Mouse (Mus musculus): ENCODE results near the gene Olfr1118. TPM values are rescaled to one million over a fixed set of nuclear protein-coding genes. Genes with fewer than 3 reads are reported as not detected.

The Olfr1118 gene
- polyA plus RNA-seq (2021; fragmentation: Nextera tagmentation), result not detected in 2 replicates
- long read RNA-seq, experiment 1, result 0 reads
- long read RNA-seq, experiment 2, result 0 reads

DNA sequence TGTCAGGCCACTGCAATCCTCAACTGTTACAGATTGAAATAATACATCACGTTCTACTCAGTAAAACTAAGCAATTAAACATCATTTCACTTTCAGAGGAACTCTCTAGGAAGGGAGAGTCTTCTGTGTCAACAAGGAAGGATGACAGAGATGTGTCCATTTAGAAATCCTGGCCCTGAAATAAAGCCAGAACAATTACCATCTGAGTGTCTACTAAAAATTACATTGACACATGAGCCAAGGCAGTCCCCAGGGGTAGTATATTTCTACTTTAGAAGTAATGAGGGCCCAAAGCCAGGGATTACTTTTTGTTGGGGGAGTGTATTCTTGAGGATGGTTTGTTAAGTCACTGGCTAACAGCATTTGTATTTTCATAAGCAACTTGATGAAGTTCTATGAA lies at the start of gene Olfr1118:
Gene Olfr1118 (plus strand): TSS at position 301 of the 400 bp plus-strand sequence.

DNA sequence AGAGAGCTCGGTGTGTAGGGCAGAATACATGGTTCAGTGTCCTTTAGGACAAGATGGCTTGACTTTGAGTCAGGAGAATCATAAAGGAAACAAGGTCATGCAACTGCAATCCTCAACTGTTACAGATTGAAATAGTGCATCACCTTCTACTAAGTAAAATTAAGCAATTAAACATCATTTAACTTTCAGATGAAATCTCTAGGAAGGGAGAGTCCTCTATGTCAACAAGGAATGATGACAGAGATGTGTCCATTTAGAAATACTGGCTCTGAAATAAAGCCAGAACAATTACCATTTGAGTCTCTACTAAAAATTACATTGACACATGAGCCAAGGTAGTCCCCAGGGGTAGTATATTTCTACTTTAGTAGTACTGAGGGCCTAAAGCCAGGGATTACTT lies 40.1 kb upstream of the Olfr1118 start, which contains the start of gene Olfr1116:
Gene Olfr1116 (plus strand): TSS at position 301 of the 400 bp plus-strand sequence.

DNA sequence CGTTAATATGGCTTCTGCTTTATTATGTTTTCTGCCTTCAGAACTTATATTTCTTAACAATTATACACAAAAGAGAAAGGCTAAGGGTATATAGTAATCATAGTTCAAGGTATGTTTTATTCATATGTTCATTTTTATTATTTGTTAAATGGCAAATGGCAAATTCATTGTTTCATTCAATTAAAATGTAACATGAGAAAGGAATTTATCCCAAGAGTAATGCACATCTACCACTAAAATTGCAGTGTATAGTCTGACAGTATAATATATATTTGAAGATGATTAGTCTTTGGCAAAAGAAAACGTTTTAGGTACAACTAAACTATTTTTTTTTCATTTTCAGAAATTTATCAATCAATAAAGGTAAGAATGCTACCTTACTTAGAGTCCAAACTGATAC lies 47.1 kb downstream of the Olfr1118 start, which contains the start of gene Olfr1120:
Gene Olfr1120 (plus strand): TSS at position 301 of the 400 bp plus-strand sequence.

Other genes with a start within 250 kb of the Olfr1118 start
- not detected in 2 replicates for gene Olfr1107, start 231.8 kb upstream of the Olfr1118 start, polyA plus RNA-seq (2021; fragmentation: Nextera tagmentation)
- not detected in 2 replicates for gene Olfr1109, start 211.6 kb upstream of the Olfr1118 start, polyA plus RNA-seq (2021; fragmentation: Nextera tagmentation)
- gene Olfr259, start 193.0 kb upstream of the Olfr1118 start, polyA plus RNA-seq (2021; fragmentation: Nextera tagmentation), result not detected in 2 replicates
- gene Olfr1110, start 167.3 kb upstream of the Olfr1118 start, polyA plus RNA-seq (2021; fragmentation: Nextera tagmentation), result not detected in 2 replicates
- gene Olfr1111, start 155.0 kb upstream of the Olfr1118 start, polyA plus RNA-seq (2021; fragmentation: Nextera tagmentation), result not detected in 2 replicates
- not detected in 2 replicates for gene Olfr1112, start 119.8 kb upstream of the Olfr1118 start, polyA plus RNA-seq (2021; fragmentation: Nextera tagmentation)
- gene Olfr1113, start 98.6 kb upstream of the Olfr1118 start, polyA plus RNA-seq (2021; fragmentation: Nextera tagmentation), result not detected in 2 replicates
- not detected in 2 replicates for gene Olfr1115, start 59.6 kb upstream of the Olfr1118 start, polyA plus RNA-seq (2021; fragmentation: Nextera tagmentation)
- gene Olfr1116, start 40.0 kb upstream of the Olfr1118 start, polyA plus RNA-seq (2021; fragmentation: Nextera tagmentation), result not detected in 2 replicates
- gene Olfr1120, start 47.2 kb downstream of the Olfr1118 start, polyA plus RNA-seq (2021; fragmentation: Nextera tagmentation), result not detected in 2 replicates
- gene Olfr1121, start 62.3 kb downstream of the Olfr1118 start, polyA plus RNA-seq (2021; fragmentation: Nextera tagmentation), result not detected in 2 replicates
- not detected in 2 replicates for gene Olfr1122, start 78.3 kb downstream of the Olfr1118 start, polyA plus RNA-seq (2021; fragmentation: Nextera tagmentation)
- not detected in 2 replicates for gene Olfr1123, start 109.1 kb downstream of the Olfr1118 start, polyA plus RNA-seq (2021; fragmentation: Nextera tagmentation)
- 0.11 TPM in 2 replicates for gene Olfr1124, start 122.7 kb downstream of the Olfr1118 start, polyA plus RNA-seq (2021; fragmentation: Nextera tagmentation)
- not detected in 2 replicates for gene Olfr1126, start 146.4 kb downstream of the Olfr1118 start, polyA plus RNA-seq (2021; fragmentation: Nextera tagmentation)
- not detected in 2 replicates for gene Pramel7, start 189.5 kb downstream of the Olfr1118 start, polyA plus RNA-seq (2021; fragmentation: Nextera tagmentation)
- not detected in 2 replicates for gene Pramel6, start 199.0 kb downstream of the Olfr1118 start, polyA plus RNA-seq (2021; fragmentation: Nextera tagmentation)
- not detected in 2 replicates for gene Olfr153, start 224.2 kb downstream of the Olfr1118 start, polyA plus RNA-seq (2021; fragmentation: Nextera tagmentation)
- not detected in 2 replicates for gene Olfr1128, start 238.0 kb downstream of the Olfr1118 start, polyA plus RNA-seq (2021; fragmentation: Nextera tagmentation)